Mouse (Mus musculus) lung, embryonic 14.5 days (tissue): ENCODE measurements at regions not wholly inside any gene's neighbourhood (a gene's known extent, or its start where the extent isn't known, plus 50 kb on each side); places are given as distances from the start of the nearest gene placed in this dataset.
"Not testable (repeated sequence)": the region's sequence is repeated elsewhere in the genome, so short reads cannot be mapped to it uniquely, and the experiment has no call there.

Experiments used
- ATAC-seq: fragments of 200-750 bp; cut with Nextera tagmentation; 2 replicates; pipeline ENCODE4 v1.8.0; 2017; ENCODE audit warnings: mild to moderate bottlenecking, moderate TSS enrichment, moderate library complexity; ENCODE audit not compliant: insufficient read depth
- DNase-seq: peaks from one replicate; pipeline ENCODE4 v3.0.0-alpha.2; 2015
- H3K27ac ChIP-seq: fragments of 300-500 bp; sonication (generic); 2 replicates; pipeline ENCODE4 v1.5.1; 2014; ENCODE audit warnings: low read depth, mild to moderate bottlenecking, moderate library complexity
- H3K27me3 ChIP-seq: fragments of 300-500 bp; sonication (generic); 2 replicates; pipeline ENCODE4 v1.6.1; 2014; ENCODE audit warnings: low read length, control low read depth; ENCODE audit not compliant: insufficient read depth
- H3K36me3 ChIP-seq: fragments of 300-500 bp; sonication (generic); 2 replicates; pipeline ENCODE4 v1.6.1; 2014; ENCODE audit warnings: control low read depth; ENCODE audit not compliant: insufficient read depth
- H3K4me1 ChIP-seq: fragments of 300-500 bp; sonication (generic); 2 replicates; pipeline ENCODE4 v1.6.1; 2014; ENCODE audit warnings: antibody characterized with exemption, control low read depth; ENCODE audit not compliant: insufficient read depth
- H3K4me2 ChIP-seq: fragments of 300-500 bp; sonication (generic); 2 replicates; pipeline ENCODE4 v1.6.1; 2014; ENCODE audit warnings: mild to moderate bottlenecking
- H3K4me3 ChIP-seq: fragments of 300-500 bp; sonication (generic); 2 replicates; pipeline ENCODE4 v1.5.1; 2014; ENCODE audit warnings: low read depth, low read length
- H3K9ac ChIP-seq: fragments of 300-500 bp; sonication (generic); 2 replicates; pipeline ENCODE4 v1.6.1; 2014
- H3K9me3 ChIP-seq: fragments of 300-500 bp; sonication (generic); 2 replicates; pipeline ENCODE4 v1.6.1; 2016; ENCODE audit warnings: low read depth, low read length, control low read depth
- CTCF ChIP-seq: IDR thresholded peaks from 2 replicates; pipeline ENCODE4 v1.5.1; 2016; ENCODE audit warnings: antibody characterized with exemption, low read depth
- WGBS: fragments of 180-500 bp; shearing (Covaris S2); extraction: QIAGEN DNeasy Blood & Tissue Kit; methylation state at CpG from one replicate; pipeline ENCODE4 v1.1.7; 2014; 5-methylcytosine and 5-hydroxymethylcytosine counted together

DNA sequence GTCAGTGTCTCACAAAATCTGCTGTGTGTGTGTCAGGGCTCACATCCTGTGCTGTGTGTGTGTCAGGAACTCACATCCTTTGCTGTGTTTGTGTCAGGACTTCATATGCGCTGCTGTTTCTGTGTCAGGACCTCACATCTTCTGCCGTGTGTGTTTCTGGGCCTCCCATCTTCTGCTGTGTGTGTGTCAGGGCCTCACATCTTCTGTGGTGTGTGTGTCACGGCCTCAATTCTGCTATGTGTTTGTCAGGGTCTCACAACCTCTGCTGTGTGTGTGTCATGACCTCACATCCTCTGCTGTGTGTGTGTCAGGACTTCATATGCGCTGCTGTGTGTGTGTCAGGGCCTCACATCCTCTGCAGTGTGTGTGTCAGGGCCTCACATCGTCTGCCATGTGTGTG is 137.5 kb downstream of the Asmt start:
- WGBS = 57% methylated on average over 4 of the region's 5 CpGs
- H3K9me3 ChIP-seq, H3K9ac ChIP-seq, H3K27ac ChIP-seq, H3K36me3 ChIP-seq, H3K4me1 ChIP-seq, H3K4me2 ChIP-seq, H3K4me3 ChIP-seq, H3K27me3 ChIP-seq, ATAC-seq, DNase-seq: not testable (repeated sequence)

DNA sequence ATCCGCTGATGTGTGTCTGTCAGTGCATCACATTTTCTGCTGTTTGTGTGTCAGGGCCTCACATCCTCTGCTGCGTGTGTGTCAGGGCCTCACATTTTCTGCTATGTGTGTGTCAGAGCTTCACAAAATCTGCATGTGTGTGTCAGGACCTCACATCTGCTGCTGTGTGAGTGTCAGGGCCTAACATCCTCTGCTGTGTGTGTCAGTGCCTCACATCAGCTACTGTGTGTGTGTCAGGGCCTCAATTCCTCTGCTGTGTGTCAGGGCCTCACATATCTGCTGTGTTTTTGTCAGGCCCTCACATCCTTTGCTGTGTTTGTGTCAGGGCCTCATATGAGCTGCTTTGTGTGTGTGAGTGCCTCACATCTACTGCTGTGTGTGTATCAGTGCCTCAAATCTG is 142.9 kb downstream of the Asmt start:
- no peak for TF ChIP-seq CTCF
- DNase-seq = peak; percentile 0
- H3K4me2 ChIP-seq = no peak overlapping the region
- H3K4me3 ChIP-seq = no peak overlapping the region
- peaks cover 5% of the 10 kb centered on the region for H3K9me3 ChIP-seq
- WGBS = 69% methylated on average over 2 of the region's 2 CpGs
- no peaks in the 10 kb centered on the region for H3K4me1 ChIP-seq
- no peaks in the 10 kb centered on the region for H3K36me3 ChIP-seq
- H3K9ac ChIP-seq = no peak overlapping the region
- no peak for ATAC-seq
- H3K27ac ChIP-seq = no peak overlapping the region
- no peaks in the 10 kb centered on the region for H3K27me3 ChIP-seq

DNA sequence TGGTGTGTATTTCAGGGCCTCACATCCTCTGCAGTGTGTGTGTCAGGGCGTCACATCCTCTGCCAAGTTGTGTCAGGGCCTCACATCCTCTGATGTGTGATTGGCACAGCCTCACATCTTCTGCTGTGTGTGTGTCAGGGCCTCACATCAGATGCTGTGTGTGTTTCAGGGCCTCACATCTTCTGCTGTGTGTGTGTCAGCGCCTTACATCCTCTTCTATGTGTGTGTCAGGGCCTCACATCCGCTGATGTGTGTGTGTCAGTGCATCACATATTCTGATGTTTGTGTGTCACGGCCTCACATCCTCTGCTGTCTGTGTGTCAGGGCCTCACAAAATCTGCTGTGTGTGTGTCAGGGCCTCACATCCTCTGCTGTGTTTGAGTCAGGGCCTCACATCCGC is 168.7 kb downstream of the Asmt start:
- 72% methylated on average over 5 of the region's 5 CpGs for WGBS
- not testable (repeated sequence) for H3K36me3 ChIP-seq, H3K9me3 ChIP-seq, ATAC-seq, H3K27me3 ChIP-seq, H3K27ac ChIP-seq, H3K4me1 ChIP-seq, H3K9ac ChIP-seq, H3K4me3 ChIP-seq, H3K4me2 ChIP-seq
- DNase-seq = peak; percentile 0

GRCm38 (mm10) chrX:170841551-170841950 is 169.1 kb downstream of the Asmt start:
- H3K9me3 ChIP-seq, H3K9ac ChIP-seq, H3K27me3 ChIP-seq, ATAC-seq, H3K4me1 ChIP-seq, H3K4me3 ChIP-seq, H3K4me2 ChIP-seq, H3K27ac ChIP-seq, H3K36me3 ChIP-seq: not testable (repeated sequence)
- DNase-seq = peak; percentile 0

GRCm38 (mm10) chrX:170842878-170843465 is 170.5 kb downstream of the Asmt start:
- peak; percentile 0 for DNase-seq
- H3K27me3 ChIP-seq, H3K9me3 ChIP-seq, H3K36me3 ChIP-seq, H3K4me3 ChIP-seq, H3K27ac ChIP-seq, H3K4me1 ChIP-seq, H3K4me2 ChIP-seq, ATAC-seq, H3K9ac ChIP-seq: not testable (repeated sequence)
- WGBS = 70% methylated on average over 5 of the region's 5 CpGs

DNA sequence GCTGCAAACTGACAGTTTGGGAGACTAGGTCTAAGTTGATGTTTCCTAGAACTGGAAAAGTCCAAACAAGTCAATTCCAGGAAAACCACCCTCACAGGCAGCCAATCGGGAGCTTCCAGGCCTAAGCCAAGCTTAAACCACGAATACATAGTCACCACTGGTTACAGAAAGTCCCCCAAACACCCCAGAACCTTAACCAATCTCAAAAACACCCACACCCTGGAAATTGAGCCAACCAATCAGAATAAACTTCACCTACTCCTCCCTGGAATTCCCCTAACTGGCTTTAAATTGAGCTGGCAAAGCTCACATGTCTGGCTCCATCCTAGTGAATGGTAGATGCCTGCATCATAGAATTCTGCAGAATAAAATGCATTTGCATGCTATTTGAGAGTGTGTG is 204.2 kb downstream of the Asmt start:
- not testable (repeated sequence) for H3K9ac ChIP-seq, H3K4me1 ChIP-seq, H3K27me3 ChIP-seq, ATAC-seq, H3K27ac ChIP-seq, DNase-seq, H3K4me3 ChIP-seq, H3K36me3 ChIP-seq, H3K4me2 ChIP-seq, H3K9me3 ChIP-seq
- whole genome bisulfite sequencing = no CpG with 5 or more reads among the region's 2 CpGs

DNA sequence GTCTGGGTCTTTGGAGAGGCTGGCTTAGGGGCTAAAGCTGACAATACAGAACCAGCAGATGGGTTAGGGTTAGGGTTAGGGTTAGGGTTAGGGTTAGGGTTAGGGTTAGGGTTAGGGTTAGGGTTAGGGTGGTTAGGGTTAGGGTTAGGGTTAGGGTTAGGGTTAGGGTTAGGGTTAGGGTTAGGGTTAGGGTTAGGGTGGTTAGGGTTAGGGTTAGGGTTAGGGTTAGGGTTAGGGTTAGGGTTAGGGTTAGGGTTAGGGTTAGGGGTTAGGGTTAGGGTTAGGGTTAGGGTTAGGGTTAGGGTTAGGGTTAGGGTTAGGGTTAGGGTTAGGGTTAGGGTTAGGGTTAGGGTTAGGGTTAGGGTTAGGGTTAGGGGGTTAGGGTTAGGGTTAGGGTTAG is 208.4 kb downstream of the Asmt start:
- H3K9me3 ChIP-seq, ATAC-seq, H3K27me3 ChIP-seq, H3K4me3 ChIP-seq, H3K27ac ChIP-seq, H3K4me2 ChIP-seq, H3K36me3 ChIP-seq, H3K4me1 ChIP-seq, DNase-seq, H3K9ac ChIP-seq: not testable (repeated sequence)
